Mouse (Mus musculus) spleen, adult 10 weeks (tissue): ENCODE data around the gene Lrp4. TPM values are rescaled to one million over a fixed set of nuclear protein-coding genes. Genes with fewer than 3 reads are reported as not detected.

Experiments
- polyA plus RNA-seq: library from polyadenylated mRNA; stranded (reverse); fragments of 350-450 nt; fragmentation: Illumina TruSeq; extraction: RNeasy Lipid Tissue Mini Kit (QIAGEN cat#74804); gene quantifications from one replicate; pipeline ENCODE4 v1.2.3, GENCODE M21; 2015; ENCODE audit warnings: low replicate concordance; ENCODE audit not compliant: insufficient read depth

The Lrp4 gene
- polyA plus RNA-seq: 2.4 TPM

GRCm38 (mm10) chr2:91457259-91457655, at the start of gene Lrp4:
Gene Lrp4 (plus strand): TSS chr2:91457511.

DNA sequence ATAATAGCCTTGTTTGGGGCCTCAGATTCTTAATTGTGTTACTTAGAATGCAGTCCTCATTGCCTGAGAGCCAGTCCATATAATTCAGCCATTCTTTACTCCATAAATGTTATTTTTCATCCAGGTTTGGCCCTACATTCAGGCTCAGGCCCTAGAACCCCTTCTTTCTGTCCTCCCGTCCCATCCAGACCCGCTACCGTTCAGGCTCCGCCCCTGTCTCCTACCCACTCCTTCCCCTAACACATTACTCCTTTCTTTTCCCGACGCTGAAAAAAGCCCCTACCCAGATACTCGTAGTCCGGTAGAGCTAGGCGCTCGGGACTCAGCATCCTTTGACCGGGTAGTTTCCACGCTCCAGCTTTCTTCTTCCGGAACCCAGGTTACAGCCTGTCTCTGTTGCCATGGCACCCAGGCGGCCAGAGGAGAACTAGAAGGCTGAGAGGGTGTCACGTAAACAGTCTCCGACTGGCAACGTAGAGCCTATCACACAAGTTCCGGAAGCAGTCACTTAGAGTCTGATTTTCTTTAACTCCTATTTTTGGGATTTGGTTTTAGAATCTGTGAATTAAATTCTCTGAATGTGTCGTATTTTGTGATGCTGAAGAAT, 12.9 kb upstream of the Lrp4 start, which contains the start of gene 1110051M20Rik:
TSS of gene 1110051M20Rik (minus strand) at position 419 of the 607 bp plus-strand sequence.

DNA sequence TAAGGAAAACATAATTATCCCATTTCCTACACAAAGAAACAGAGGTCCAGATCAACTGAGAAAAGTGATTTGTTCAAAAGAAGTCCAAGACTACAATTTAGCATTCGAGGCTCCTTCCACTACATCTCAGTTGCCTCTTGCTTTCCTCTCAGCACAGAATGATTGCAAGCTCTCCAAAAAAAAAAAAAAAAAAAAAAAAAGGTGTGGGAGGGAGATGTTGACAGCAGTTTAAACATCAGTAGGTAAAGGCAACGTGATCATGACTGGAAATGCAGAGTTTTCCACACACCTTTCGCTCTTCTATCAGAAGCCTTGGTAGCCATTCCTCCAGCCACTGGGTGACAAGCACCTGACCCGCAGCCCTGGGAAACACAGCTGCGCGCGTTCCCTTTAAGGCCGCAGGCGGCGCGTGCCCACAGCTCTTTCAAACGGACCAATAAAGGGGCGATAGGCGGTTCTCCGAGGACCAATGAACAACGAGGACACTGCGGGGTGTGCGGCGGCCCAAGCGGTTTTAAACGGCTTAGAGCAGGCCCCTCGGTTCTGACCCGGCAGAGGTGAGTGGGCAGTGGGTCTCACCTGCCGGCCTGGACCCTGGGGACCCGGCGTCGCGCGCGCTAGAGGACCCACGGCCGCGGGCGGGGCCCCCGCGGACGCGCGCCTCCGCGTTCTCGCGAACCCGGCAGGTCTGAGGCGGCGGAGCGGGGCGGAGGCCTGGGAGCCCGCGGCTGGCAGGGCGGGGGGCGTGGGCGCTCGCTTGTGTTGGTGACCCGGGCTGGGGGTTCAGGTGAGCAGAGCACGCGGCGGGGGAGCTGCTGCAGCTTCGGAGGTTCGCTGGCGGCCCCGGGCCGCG, 69.2 kb downstream of the Lrp4 start, which contains the start of gene Ckap5:
TSS of gene Ckap5 (plus strand) at position 469 of the 853 bp plus-strand sequence.

Other genes with a start within 250 kb of the Lrp4 start
- 65.7 TPM for gene Ddb2, start 220.5 kb upstream of the Lrp4 start, polyA plus RNA-seq
- gene Pacsin3, start 201.6 kb upstream of the Lrp4 start, polyA plus RNA-seq: 0.76 TPM
- gene Arfgap2, start 192.5 kb upstream of the Lrp4 start, polyA plus RNA-seq: 59.1 TPM
- gene 1110051M20Rik, start 12.8 kb upstream of the Lrp4 start, polyA plus RNA-seq: 10.5 TPM
- 38.9 TPM for gene Ckap5, start 69.3 kb downstream of the Lrp4 start, polyA plus RNA-seq
- gene F2, start 178.9 kb downstream of the Lrp4 start, polyA plus RNA-seq: 0.19 TPM
- gene Zfp408, start 192.3 kb downstream of the Lrp4 start, polyA plus RNA-seq: 14.3 TPM
- gene Arhgap1, start 192.3 kb downstream of the Lrp4 start, polyA plus RNA-seq: 80.0 TPM